Mouse (Mus musculus): ENCODE results near the gene Csf3.

- TF ChIP-seq POLR2A (IDR thresholded peaks at IDR 0.05; ENCODE audit: low read depth, low read length) (no peak), CTCF (IDR thresholded peaks at IDR 0.05; ENCODE audit: extremely low read depth, insufficient read depth, insufficient read length, insufficient replicate concordance) (no peak)
Measured at GRCm38 (mm10) chr11:98708282-98708956, 7.4 kb downstream of the Csf3 start.

Measured in spleen, adult 2 months (tissue).